Mouse (Mus musculus): ENCODE measurements around the gene Sult1e1. TPM values are rescaled to one million over a fixed set of nuclear protein-coding genes. Genes with fewer than 3 reads are reported as not detected.

Sult1e1 gene
- polyA plus RNA-seq (2017; shearing (Covaris generic)) = not detected

GRCm38 (mm10) chr5:87591494-87591893 lies at the start of gene Sult1e1:
Sult1e1 (minus strand) TSS chr5:87591594.

GRCm38 (mm10) chr5:87568845-87569244 lies 22.5 kb downstream of the Sult1e1 start, which contains the start of gene Sult1d1:
Sult1d1 (minus strand) TSS chr5:87569027.

DNA sequence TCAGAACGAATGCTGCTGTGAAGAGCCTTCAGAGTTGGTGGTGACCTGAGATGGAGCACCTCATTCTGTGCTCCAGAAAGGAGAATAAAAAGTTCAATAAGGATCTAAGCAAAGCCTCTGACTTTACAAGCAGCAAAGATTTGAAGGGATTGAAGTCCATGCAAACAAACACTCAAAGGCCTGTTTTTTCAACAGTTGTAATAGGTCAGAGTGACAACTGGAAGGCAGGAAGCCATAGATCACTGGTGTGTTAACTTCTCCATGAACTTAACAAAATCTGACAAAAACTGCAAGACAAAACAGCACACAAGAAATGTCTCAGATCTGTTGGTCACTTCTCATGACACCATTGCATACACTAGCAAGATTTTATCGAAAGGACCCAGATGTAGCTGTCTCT lies 53.3 kb downstream of the Sult1e1 start, which contains the start of gene Sult1b1:
Gene Sult1b1 (minus strand): TSS at position 85 of the 400 bp plus-strand sequence.

Other genes with a start within 250 kb of the Sult1e1 start
- not detected for gene Ugt2b38, start 167.4 kb downstream of the Sult1e1 start, polyA plus RNA-seq (2017; shearing (Covaris generic))
- not detected for gene Ugt2a2, start 109.3 kb downstream of the Sult1e1 start, polyA plus RNA-seq (2017; shearing (Covaris generic))
- gene Gm43638, start 104.8 kb downstream of the Sult1e1 start, polyA plus RNA-seq (2017; shearing (Covaris generic)) = not detected
- not detected for gene Ugt2a1, start 100.7 kb downstream of the Sult1e1 start, polyA plus RNA-seq (2017; shearing (Covaris generic))
- not detected for gene Sult1b1, start 53.4 kb downstream of the Sult1e1 start, polyA plus RNA-seq (2017; shearing (Covaris generic))
- gene Sult1d1, start 22.6 kb downstream of the Sult1e1 start, polyA plus RNA-seq (2017; shearing (Covaris generic)) = not detected
- not detected for gene Csn1s1, start 74.6 kb upstream of the Sult1e1 start, polyA plus RNA-seq (2017; shearing (Covaris generic))
- gene Csn2, start 108.0 kb upstream of the Sult1e1 start, polyA plus RNA-seq (2017; shearing (Covaris generic)) = not detected
- gene Csn1s2a, start 183.0 kb upstream of the Sult1e1 start, polyA plus RNA-seq (2017; shearing (Covaris generic)) = not detected
- 0.17 TPM for gene Csn1s2b, start 216.5 kb upstream of the Sult1e1 start, polyA plus RNA-seq (2017; shearing (Covaris generic))
- not detected for gene Prr27, start 234.1 kb upstream of the Sult1e1 start, polyA plus RNA-seq (2017; shearing (Covaris generic))

Data from effector memory CD4-positive, alpha-beta T cell, adult 5 months (primary cell).